Mouse (Mus musculus) liver, postnatal 0 days (tissue): Measurements from ENCODE around the gene Abhd15.

ENCODE experiments used
- CTCF ChIP-seq: sonication (generic); IDR thresholded peaks from 2 replicates; pipeline ENCODE4 v1.5.1; 2016; ENCODE audit warnings: antibody characterized with exemption, low read depth
- EP300 ChIP-seq: IDR thresholded peaks from 2 replicates; pipeline ENCODE4 v1.6.1; 2016; ENCODE audit warnings: antibody characterized with exemption, low read depth, mild to moderate bottlenecking

DNA sequence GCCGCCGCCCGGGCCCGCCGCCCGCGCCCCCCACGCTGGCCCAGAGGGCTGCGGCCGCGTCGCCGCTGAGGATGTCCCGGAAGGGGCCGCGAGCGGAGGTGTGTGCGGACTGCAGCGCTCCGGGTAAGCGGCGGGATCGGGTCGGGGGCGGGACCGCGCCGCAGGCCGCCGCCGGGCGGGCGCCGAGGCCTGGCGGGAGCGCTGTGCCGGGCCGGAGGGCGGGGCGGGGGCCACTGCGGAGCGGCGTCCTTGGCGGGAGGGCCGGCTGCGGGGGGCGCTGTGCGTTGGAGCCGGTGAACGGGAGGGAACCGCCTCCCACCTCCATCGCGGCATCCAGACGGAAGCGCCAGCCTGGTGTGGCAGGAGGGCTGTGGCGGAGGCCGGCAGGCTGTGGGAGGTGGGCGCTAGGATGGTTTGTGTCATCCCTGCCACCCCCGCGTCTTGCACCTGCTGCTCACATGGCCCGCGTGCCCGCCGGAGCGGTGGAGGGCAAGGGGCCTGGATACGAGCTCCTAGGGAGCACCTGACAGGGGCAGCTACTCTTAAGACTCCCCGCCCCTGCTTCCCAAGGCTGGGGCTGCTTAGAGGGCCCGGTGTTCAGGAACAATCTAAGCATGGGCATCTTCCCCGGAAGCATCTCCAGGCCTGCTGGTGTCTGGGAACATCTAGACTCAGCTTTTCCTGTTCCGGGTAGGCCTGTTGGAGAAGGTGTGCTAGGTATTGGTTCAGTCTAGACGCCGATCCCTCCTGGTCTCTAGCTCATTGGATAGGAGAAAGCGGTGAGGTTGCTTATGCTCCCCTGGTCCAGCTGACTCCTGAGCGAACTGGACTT, 21.2 kb upstream of the Abhd15 start, which contains the start of gene Git1:
- TF ChIP-seq CTCF, result 0 out of 2 replicates have a peak, but pooled peaks have one; percentile 19
- TF ChIP-seq EP300, result no peak
